Mouse (Mus musculus): ENCODE data around the gene Wdr91.

Gene Wdr91

DNA sequence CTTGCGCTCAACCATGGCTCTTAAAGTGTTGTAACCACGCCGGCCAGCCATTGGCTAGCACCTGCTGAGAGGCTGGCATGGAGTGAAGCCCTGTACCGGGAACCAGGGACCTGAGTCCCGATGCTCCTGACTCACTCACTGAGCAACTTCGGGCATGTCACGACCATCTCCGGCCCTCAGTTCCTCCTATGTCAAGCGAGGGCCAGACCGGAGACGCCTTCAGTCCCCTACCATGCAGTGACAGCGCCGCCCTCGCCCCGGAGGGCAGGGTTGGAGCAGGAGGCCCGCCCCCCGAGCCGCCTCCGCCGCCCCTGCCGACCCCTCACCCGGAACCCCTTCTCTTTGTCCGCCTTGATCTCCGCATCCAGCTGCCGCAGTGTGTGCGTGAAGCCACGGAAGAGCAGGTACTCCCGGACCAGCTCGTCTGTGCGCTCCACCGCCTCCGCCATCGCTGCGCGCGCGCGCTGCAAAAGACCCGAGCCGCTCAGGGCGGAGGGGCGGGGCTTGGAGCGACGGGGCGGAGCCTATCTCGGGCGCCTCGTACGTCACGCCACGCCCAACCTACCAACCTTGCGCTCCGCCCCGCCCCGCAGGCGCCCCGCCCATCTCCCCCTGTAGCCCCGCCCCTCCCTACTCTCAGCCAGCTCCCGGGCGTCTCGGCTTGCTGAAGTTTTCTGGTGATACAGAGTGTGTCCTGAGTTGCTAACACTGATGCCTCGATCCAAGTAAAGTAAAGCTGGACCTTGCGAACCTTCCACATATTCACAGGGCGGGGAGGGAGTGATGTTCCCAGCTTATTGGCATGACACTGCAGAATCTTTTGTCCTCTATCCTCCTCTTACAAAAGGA is at the start of gene Wdr91:
Gene Wdr91, minus strand, starts transcription at position 506 of the 849 bp plus-strand sequence.
- peak; percentile 71 for DNase-seq (ENCODE audit: low read depth, low spot score)

DNA sequence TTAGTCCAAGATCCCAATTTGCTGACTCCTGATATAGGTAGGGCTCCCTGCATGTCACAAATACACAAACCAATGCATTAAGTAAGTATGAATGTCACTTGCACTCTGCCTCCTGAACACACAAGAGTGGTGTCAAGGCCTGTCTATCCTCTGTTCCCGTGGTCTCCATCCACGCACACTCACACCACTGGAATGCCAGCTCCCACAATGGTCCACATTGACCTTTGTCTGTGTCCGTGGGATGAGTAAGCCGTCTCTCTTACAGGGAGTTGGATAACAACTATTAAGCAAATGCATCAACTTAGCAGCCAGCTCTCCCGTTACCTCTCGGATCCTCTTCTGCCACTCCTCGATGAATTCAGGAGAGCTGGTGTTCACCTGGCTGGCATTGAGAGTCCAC is 48.5 kb upstream of the Wdr91 start:
- DNase-seq (ENCODE audit: low read depth, low spot score): no peak

GRCm38 (mm10) chr6:34955862-34956241 is 45.2 kb upstream of the Wdr91 start:
- no peak for DNase-seq (ENCODE audit: low read depth, low spot score)

DNA sequence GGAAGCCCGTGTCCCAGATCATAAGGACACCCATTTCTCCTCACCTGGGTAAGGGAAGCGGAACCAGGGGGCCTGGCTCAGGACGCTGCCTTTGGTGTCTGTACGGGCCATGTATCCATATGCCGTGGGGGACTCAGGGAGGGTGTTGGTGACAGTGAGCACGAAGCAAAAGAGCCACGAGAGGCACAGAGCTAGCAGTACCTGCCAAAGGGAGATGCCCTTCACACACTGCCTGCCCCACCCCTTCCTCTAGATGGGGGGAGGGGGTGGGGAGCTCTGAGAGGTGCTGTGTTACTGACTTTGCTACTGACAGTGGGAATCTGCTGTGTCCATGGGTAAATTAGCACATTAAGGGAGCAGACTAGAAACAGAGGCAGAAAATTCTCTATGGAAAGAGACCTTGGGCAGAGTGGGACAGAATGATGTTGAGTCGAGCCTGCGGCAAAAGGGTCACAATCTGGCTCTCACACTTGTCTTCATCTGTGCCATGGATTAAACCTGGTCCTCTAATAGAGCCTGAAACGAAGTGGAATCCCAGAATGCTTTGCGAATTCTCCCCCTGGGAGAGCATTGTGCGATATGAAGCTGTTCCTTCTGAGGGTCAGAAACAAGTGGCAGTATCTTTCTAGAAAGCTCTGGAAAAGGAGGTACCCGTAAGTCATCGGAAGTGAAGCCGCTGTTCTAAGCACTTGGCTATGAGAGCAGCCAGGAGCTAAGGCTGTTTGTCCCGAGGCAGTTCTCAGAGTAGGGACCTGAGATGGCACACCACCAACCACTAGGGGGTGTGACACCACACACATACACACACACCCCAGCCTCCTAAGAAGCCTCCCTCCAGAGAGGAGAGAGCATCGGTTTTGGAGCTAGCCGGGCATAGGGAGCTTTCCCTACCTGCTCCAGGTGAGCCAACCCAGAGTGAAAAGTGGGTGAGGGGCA is 44.5 kb upstream of the Wdr91 start:
- peak; percentile 53 for DNase-seq (ENCODE audit: low read depth, low spot score)

DNA sequence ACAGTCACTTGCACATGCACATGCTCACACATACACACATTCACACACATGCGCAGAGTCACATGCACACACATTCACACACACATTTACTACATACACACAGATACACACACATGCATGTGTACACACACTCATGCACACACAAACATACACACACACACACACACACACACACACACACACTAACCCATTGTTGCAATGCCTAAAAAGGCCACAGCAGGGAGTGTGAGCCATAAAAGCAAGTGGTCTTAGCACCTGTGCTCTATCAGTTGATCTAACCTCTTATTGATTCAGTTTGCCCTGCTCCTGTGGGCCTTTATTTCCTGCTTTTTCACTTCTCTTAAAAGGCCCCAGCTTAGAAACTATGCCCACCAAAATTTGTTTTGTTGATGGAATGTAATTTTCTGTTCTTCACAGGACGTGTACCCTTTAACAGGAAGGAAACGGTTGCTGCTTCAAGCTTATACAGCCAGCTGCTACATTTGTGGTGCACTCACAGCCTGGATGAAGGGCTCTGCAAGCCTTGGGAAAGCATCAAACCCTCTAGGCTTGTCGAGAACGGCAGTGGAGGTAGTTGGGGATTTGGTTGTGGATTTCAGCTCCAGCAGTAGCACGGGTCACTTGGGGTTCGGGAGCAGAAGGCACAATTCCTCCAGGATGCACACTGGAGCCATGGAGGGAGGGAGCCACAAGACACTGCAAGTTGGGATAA is 41.4 kb upstream of the Wdr91 start:
- no peak for DNase-seq (ENCODE audit: low read depth, low spot score)

DNA sequence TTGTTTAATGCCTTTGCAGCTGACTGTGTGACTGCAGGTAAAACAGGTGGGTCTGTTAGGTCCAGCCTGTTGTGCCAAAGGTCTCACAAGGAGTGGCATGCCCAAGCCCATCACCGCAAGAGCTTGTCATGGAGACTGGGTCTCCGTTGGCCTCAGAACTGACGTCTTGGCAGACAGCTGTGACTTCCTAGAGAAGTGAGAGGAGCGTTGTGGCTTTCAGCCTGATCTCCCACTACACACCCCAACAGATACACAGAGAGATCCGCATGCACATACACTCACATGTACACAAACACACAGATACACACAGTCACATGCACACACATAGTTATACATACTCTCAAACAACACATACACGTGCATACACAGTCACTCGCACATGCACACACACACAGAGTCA is 40.8 kb upstream of the Wdr91 start:
- DNase-seq (ENCODE audit: low read depth, low spot score): no peak

DNA sequence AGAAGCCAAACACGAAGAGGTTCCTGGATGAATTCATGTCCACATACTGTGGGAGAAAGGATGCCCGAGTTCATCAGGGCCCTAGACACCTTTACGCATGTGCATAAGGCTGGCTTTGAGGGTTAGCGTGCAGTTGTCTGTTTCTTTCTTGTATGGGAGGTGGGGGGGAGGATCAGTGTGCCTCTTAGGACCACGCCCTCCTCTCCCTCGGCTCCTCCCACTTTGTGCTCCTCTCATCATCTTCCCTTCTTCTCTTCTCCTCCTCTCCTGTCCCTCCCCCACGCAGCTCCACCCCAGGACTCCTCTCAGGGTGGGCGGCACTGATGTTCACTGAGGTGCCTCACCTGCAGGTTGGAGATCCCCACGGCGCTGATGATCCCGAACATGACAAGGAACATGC is 37.8 kb upstream of the Wdr91 start:
- DNase-seq (ENCODE audit: low read depth, low spot score): peak; percentile 31

DNA sequence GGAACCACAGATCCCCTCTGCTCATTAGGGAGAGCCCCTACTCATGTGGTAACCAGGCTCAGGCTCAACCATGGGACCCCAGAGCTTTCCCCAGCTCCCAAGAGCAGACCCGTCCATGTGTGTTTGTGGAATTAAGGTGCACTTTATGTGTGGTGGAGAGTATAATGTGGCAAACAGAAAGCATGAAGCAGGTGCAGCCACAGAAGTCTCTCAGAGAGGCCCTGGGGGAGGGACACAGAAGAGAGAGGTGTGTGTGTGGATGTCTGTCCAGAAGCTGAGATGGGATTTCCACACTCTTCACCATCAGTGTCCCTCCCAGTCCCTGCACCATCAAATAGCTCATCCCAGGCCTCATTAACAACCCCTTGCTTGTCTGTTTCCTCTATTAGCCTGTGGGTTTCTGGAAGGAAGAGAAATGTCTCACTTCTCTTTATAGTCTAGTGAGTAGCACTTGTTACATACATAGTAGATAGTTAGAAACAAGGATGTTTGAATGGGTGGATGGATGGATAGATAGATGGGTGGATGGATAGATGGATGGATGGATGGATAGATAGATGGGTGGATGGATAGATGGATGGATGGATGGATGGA is 35.9 kb upstream of the Wdr91 start:
- no peak for DNase-seq (ENCODE audit: low read depth, low spot score)

GRCm38 (mm10) chr6:34943499-34943898 is 32.8 kb upstream of the Wdr91 start:
- DNase-seq (ENCODE audit: low read depth, low spot score): no peak

- DNase-seq (ENCODE audit: low read depth, low spot score): no peak
Measured at GRCm38 (mm10) chr6:34942446-34942845, 31.8 kb upstream of the Wdr91 start.

DNA sequence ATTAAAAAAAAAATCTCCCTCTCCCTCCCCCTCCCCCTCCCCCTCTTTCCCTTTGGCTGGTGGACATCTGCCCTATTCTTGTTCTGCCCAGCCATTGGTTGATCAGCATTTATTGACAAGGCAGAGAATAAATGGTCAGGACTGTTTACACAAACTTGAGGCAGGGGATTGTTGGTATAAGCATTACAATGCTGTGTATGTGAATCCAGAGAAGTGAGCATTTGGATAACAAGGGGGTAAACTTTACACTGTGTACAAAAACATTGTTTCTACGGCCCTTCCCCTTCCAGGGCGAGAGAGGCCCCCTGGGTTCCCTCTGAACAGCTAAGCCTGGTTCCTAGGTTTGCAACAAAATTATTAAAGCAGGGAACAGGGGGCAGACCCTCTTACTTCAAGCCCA is 30.8 kb upstream of the Wdr91 start:
- DNase-seq (ENCODE audit: low read depth, low spot score): no peak

GRCm38 (mm10) chr6:34939451-34939850 is 28.8 kb upstream of the Wdr91 start:
- DNase-seq (ENCODE audit: low read depth, low spot score): no peak

GRCm38 (mm10) chr6:34938929-34939325 is 28.3 kb upstream of the Wdr91 start:
- no peak for DNase-seq (ENCODE audit: low read depth, low spot score)

DNA sequence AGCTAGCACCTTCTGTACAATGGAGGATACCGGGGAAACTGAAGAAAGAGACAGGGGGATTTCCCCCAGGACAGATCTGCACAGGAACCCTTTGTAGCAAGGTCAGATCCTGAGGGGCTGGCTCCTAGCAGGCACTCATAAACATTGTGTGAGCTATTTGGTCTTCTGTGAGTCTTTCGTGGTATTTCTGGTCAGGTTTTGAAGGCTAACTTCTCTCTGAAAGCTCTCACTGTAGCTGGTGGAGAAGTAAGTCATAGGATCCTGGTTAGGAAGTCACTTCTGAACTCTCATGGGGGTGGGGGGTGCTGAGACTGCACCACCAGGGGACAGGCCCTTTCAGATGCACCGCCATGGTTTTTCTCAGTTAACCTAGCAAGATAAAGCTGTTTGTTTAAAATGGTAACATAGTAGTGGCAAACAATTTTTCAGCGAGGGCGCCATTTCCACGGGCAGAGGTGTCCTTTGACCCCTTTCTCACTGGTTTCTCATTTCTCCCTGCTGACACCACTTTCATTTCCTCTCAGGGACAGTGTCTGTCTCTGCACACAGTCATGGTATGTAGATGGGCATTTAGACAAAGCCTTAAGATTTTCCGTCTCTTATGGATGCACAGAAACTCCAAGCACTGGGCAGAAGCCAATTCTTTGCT is 27.7 kb upstream of the Wdr91 start:
- DNase-seq (ENCODE audit: low read depth, low spot score): no peak

GRCm38 (mm10) chr6:34936743-34937142 is 26.1 kb upstream of the Wdr91 start:
- no peak for DNase-seq (ENCODE audit: low read depth, low spot score)

- DNase-seq (ENCODE audit: low read depth, low spot score): no peak
Measured at GRCm38 (mm10) chr6:34932633-34933032, 22.0 kb upstream of the Wdr91 start.

- no peak for DNase-seq (ENCODE audit: low read depth, low spot score)
Measured at GRCm38 (mm10) chr6:34927594-34927993, 16.9 kb upstream of the Wdr91 start.

DNA sequence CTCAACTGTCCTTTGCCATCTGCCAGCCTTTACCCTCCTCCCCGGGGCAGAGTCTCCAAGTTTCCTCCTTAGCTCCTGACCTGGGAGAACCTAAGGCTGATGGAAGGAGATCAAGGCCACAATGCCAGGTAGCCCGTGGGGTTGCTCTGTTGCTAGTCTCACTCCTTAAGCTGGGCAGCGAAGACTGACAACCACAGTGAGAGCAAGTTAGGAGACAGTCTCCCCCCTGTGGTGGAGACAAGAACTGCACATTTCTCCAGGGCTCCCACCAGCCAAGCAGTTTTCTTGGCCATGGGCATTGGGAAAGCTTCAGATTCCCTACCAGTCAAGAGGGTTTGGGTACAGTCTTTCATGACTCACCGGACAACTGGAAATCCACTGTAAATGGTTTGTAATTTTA is 16.5 kb upstream of the Wdr91 start:
- DNase-seq (ENCODE audit: low read depth, low spot score): no peak

- peak; percentile 71 for DNase-seq (ENCODE audit: low read depth, low spot score)
Measured at GRCm38 (mm10) chr6:34921941-34922340, 11.3 kb upstream of the Wdr91 start.

- DNase-seq (ENCODE audit: low read depth, low spot score): no peak
Measured at GRCm38 (mm10) chr6:34920631-34921030, 10.0 kb upstream of the Wdr91 start.

GRCm38 (mm10) chr6:34919956-34920355 is 9.3 kb upstream of the Wdr91 start, which contains the start of gene Stra8:
Gene Stra8 (plus strand): TSS chr6:34920163.
- DNase-seq (ENCODE audit: low read depth, low spot score): no peak

All from WW6 (cell line).